Mouse (Mus musculus): ENCODE results near the gene Vmn2r18.

Gene Vmn2r18

DNA sequence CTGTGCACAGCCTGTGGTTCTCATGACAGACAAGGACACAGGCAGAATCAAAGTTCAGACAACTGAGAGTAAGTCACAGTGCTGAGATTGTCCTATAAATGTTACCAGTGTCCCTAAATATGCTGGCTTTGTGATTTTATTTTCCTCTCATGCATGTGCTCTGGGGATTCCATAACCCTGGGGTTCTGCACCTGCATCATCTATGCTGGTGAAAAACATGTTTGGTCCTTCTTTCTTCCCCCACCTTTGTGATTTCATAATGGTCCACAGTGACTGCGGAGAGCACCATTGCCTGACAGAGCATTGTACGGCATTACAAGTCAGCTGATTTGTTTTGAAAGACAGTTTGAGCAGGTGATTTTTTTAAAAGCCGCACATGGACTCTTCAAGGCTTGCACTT is at the start of gene Vmn2r18:
Gene Vmn2r18, minus strand, starts transcription at position 101 of the 400 bp plus-strand sequence.
- POLR2A ChIA-PET, result no interaction called here
- CTCF ChIA-PET, result no interaction called here

DNA sequence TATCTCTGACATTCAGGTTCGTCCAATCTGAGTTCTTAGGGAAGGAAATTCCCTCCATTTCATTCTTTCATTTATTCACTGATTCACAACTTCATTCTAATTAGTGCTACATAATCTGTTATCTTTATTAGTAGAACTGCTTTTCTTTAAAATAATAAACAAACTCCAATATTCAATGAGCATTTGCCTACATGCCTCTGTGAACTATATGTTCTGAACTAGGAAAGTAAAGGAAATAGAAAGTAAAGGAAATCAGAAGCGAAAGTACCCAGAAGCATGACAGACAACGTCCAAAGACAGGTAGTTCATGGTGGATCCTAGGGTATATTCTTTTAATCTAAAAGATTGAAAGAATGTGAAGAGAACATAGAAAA is 45.6 kb upstream of the Vmn2r18 start:
- CTCF ChIA-PET, result interaction anchor here in 3 of 4 experiments (0.7 to 2.3 kb wide), 3 partner anchors 35 to 61 kb away, joined by 4 to 14 read pairs (median 8); no protein-coding TSS in a partner anchor
- POLR2A ChIA-PET, result interaction anchor here in 3 of 4 experiments (0.6 to 2.2 kb wide), 7 partner anchors 35 to 779 kb away, joined by 3 to 11 read pairs (median 4); no protein-coding TSS in a partner anchor

DNA sequence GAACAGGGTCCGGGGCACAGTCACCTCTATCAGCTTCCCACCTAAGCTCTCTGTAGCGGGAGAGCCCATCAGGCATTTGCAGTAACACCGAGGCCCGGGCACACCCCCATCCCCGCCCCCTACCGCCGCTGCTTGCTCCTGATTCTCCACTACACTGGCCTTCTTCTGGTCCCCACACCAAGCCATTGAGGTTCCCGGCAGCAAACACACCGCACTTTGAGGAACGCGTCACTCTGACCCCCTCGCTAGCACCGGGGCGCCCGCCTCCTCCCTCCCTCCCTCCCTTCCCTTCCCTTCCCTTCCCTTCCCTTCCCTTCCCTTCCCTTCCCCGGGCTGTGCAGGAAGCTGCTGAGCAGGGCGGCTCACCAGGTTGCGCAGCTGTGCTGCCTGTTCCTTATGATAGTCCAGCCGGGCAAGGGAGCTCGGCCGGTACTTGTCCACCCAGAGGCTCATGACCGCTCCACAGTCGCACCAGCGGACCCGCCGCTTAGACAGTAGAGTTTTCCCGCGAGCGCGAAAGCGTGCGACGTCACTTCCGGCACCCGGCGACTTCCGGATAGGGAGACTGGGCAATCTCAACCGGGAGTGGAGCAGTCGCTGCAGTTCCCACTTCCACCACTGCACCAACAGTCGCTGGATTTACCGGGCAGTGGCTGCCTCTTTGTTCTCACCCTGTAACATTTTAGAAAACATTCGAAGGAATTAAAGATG is 45.0 kb upstream of the Vmn2r18 start, which contains the start of gene Rfc3:
Gene Rfc3, minus strand, starts transcription at position 543 of the 711 bp plus-strand sequence.
- CTCF ChIA-PET, result interaction anchor here in 3 of 4 experiments (0.6 to 2.3 kb wide), 4 partner anchors 36 to 282 kb away, joined by 3 to 14 read pairs (median 6); no protein-coding TSS in a partner anchor
- POLR2A ChIA-PET, result interaction anchor here in 3 of 4 experiments (0.6 to 2.2 kb wide), 9 partner anchors 10 to 778 kb away, joined by 3 to 11 read pairs (median 4); no protein-coding TSS in a partner anchor

DNA sequence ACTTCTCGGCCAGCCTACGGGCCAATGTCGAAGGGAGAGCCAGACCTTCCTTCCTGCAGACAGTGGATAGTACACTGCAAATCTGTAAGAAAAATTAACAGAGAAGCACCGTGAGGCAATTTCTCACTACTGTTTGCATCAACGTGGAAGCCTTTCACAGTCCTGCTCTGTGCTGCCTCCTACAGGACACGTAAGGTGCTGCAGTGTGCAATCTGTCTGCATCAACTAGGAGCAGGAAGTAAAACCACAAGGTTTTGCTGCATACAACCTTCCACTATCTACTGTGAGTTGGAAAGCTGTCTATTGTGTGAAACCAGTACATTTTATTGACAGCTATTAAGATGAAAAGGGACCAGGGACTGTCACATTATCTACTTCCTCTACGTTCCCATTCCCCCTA is 39.0 kb upstream of the Vmn2r18 start:
- ChIA-PET POLR2A (interaction anchor here in 1 of 4 experiments (1.5 kb wide), 1 partner anchor 275 kb away, joined by 4 read pairs; no protein-coding TSS in a partner anchor), CTCF (interaction anchor here in 2 of 4 experiments (0.7 to 1.7 kb wide), 3 partner anchors 42 to 43 kb away, joined by 3 to 5 read pairs (median 4); no protein-coding TSS in a partner anchor)

DNA sequence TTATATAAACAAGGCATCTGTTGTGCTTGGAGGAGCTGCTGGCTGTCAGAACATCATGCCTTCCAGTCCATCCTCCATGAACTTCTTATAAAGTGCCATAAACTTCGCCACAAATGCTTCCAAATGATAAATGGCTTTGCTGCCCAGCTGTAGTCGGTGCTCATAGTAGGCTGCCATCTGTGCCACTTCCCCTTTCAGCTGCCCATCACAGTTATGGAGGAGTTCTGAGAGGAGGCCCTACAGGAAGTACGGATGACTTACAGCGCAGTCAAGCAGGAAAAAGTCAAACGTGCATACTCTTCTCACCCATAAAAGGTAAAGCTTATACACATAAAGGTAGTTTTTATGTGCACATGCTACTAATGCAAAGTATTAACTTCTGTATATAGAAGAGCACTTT is 37.0 kb upstream of the Vmn2r18 start:
- ChIA-PET CTCF (no interaction called here), POLR2A (interaction anchor here in 1 of 4 experiments (1.1 kb wide), 1 partner anchor 46 kb away, joined by 3 read pairs; no protein-coding TSS in a partner anchor)

DNA sequence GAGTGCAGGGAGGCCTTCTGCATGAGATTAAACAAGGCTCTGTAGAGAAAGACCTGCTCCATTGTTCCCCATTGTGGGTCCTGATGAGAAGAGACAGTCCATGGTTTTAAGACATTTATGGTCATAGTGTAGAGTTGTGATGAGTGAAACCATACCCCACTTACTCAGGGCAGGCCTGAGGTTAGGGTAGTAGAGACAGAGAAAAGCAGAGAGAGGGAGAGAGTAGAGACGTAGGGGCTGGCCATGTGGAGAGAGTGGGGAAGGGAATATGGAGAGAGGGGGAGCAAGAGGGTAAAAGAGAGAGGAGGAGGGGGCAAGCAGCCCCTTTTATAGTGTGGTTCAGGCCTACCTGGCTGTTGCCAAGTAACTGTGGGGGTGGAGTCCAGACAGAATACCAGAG is 36.3 kb upstream of the Vmn2r18 start:
- ChIA-PET CTCF (interaction anchor here in 2 of 4 experiments (0.6 to 1.6 kb wide), 2 partner anchors 45 to 350 kb away, joined by 3 to 5 read pairs; no protein-coding TSS in a partner anchor), POLR2A (interaction anchor here in 1 of 4 experiments (2.4 kb wide), 1 partner anchor 8 kb away, joined by 6 read pairs; no protein-coding TSS in a partner anchor)

DNA sequence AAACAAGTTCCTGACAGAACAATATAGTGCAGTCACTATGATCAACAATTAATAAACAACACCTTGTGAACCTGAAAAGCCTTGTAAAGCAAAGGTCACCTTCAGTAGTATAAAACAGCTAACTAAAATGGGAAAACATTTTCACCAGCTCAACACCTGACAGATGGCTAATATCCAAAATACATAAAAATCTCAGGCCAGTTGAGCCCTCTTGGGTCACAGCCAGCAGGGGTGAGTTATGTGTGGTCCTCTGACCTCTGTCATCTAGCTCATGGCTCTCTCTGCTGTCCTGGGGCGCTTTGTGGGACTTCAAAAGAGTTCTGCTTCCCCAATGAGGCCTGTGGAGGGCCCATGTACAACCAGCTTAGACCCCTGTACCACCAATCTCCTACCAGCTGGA is 4.1 kb downstream of the Vmn2r18 start:
- CTCF ChIA-PET, result interaction anchor here in 1 of 4 experiments (1.1 kb wide), 1 partner anchor 43 kb away, joined by 3 read pairs; no protein-coding TSS in a partner anchor
- POLR2A ChIA-PET, result no interaction called here

Measured in embryonic stem cell, embryonic (primary cell).